Mouse (Mus musculus): ENCODE data around the gene Gm6034.
"Not testable (repeated sequence)": the region's sequence is repeated elsewhere in the genome, so short reads cannot be mapped to it uniquely, and the experiment has no call there.

Gene Gm6034

DNA sequence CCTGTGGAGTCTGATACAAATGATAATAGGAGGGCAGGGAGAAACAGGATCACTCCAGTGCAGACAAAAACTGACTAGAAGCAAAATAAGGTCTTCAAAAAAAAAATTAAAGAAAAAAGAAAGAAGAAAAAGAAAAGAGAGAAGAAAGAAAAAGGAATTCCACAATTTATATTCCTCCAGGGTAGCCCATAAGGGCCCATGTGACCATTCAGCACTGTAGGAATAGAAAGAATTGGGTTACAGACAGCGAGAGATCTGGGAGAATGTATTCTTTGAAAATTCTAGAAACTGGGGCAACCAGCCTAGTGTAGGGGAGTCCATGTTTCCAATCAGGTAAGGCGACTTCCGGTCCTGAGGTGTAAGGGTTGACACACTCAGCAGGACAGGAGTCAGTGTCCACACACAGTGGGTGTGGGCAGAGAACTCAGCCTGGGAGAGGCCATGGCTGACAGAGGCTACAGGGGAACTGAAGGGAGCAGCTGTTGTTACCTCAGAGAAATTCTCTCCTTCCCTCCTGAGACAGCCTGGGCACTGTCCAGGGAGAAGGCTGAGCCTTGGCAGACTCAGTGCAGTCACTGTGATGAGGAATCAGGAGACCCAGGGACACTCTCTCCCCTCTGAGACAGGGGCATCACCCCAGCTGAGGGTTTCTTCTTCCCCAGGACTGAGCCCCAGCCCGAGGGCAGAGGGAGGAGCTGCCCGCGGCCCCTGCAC lies 39.9 kb downstream of the Gm6034 start:
- DNase-seq: not testable (repeated sequence)

DNA sequence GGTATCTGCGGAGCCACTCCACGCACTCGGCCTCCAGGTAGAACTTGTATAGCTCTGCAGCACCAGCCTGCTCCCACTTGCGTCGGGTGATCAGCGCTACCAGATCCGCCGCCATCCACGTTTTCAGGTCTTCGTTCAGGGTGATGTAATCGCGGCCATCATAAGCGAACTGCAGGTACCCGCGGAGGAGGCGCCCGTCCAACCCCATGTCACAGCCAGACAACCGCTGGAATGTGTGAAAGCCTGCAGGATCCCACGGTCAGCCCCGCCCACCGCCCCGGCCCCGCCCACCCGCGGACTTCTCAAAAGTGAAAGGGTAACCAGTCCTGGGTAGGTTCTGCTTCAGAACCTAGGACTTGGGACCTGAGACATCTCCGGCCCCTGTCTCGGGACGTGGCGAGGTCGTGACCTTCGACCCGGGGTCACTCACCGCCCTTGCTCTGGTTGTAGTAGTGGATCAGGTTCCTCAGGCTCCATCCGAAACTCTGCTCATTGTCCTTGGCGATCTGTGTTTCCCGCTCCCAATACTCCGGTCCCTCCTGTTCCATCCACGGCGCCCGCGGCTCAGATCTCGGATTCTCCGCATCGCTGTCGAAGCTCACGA lies 40.6 kb downstream of the Gm6034 start:
- DNase-seq: peak; percentile 40

DNA sequence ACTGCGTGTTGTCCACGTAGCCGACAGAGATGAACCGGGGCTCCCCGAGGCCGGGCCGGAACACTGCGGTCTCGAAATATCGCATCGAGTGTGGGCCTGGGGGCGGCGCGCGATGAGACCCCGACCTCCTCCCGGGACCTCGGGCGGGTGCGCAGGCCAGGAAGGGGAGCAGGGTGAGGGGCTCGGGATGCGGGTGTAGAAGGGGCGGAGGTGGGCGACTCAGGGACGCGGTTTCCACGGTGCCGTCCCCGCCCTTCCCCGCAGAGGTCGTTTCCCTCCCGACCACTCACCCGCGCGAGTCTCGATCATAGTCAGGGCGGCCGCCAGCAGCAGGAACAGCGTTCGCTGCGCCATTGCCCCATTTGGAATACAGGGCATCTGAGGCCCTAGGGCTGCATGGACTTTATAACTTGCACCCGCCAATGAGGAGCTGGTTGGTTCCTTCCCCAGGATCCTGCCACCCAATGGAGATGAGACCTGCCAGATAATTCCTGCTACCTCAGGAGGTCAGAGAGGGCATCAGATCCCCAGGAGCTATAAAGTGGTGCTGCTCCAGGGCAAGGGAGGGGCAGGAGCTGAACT lies 41.2 kb downstream of the Gm6034 start:
- no peak for DNase-seq

DNA sequence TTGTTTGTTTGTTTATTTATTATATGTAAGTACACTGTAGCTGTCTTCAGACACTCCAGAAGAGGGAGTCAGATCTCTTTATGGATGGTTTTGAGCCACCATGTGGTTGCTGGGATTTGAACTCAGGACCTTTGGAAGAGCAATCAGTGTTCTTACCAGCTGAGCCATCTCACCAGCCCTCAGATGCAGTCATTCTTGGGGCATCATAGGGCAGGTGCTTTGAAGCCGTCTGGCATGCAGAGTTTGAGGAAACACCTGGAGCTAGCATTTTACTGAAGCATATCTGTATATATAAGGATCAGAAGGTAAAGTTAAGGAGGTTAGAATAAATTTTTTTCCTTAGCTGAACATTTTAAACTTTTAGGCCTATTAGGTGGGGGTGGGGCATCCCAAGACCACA lies 43.2 kb downstream of the Gm6034 start:
- DNase-seq: not testable (repeated sequence)

DNA sequence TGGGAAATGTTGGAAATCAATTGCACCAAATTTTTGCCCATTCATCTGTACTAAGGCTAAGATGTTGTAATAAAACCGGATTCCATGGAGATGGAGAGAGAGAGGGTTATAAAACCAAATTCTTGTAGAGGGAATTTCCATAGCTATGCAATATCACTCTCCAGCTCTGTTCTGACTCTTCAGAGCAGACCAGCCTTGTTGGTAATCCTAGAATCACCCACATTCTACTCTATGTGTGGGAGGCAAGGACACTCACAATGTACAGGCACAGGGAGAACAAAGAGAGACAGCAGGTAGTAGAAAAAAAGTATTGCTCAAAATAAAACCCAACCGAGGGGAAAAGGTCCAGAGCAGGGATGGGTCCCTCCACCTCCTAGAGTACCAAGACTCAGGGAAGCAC lies 49.2 kb downstream of the Gm6034 start:
- not testable (repeated sequence) for DNase-seq

DNA sequence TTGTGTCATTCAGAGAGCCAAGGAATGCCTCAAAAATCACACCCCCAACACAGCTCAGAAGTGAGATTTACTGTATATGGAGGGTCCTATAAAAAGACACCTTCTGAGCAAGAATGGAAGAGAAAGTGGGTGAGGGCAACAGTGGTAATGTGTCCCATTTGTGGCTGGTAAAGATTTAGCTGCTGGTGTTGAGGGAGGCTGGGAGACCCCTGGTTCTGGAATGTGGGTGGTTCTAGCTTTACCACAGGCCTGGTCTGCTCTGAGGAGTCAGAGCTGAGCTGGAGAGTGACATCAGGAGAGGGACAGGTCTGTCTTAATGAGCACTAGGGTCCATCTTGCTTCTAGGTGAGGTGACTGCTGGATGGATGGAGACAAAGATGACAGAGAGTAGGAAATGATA lies 49.8 kb downstream of the Gm6034 start:
- DNase-seq: not testable (repeated sequence)

DNA sequence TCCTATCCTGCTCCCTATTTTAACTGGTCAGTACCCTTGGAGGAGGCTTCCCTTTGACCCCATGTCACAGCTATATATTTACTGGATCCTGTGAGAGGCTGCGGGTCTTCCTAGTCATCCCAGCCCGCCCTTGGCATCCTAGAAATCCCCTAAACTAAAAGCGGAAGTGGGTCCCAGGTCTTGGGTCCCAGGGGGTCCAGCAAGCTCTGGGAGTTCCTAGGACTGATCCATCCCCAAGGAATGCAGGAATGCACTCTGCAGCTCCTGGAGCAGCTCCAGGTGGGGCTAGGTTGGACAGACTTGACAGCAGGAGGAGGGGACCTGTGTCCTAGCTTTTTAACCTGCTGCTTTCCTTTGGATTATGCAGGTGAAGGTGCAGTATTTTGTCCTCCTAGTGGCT lies 51.2 kb downstream of the Gm6034 start:
- no peak for DNase-seq

DNA sequence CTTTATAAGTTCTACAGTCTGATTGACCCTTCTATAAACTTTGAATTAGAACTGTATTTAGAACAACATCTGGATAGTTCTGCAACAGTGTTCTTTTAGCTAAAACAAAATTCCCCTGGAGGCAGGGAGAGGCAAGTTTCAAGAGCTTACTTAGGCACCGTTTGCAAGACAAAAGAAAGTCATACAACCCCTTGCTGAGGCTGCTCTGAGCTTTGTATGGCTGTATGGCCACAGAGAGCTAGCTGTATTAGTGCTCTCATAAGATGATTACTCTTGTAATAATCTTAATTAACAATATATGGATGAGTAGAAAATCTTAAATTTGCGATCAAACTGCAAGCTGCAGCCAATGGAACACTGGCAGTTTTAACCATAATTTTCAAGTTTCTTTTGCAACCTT lies 56.8 kb downstream of the Gm6034 start:
- DNase-seq: not testable (repeated sequence)

DNA sequence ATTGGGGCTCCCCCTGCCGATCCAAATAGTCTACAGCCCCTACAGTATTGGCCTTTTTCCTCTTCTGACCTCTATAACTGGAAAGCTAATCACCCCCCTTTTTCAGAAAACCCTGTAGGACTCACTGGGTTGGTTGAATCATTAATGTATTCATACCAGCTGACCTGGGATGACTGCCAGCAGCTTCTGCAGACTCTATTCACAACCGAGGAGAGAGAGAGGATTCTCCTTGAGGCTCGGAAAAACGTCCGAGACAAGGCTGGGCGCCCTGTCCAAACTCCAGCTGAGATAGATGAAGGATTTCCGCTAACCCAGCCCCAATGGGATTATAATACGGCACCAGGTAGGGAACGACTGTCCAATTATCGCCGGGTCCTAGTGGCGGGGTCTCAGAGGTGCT lies 59.3 kb downstream of the Gm6034 start:
- not testable (repeated sequence) for DNase-seq

All from lung, postnatal 36 days (tissue).